Mouse (Mus musculus): ENCODE data around the gene Cldn34b1. TPM values are rescaled to one million over a fixed set of nuclear protein-coding genes. Genes with fewer than 3 reads are reported as not detected.
"Not testable (repeated sequence)": the region's sequence is repeated elsewhere in the genome, so short reads cannot be mapped to it uniquely, and the experiment has no call there.

The Cldn34b1 gene
- total RNA-seq (2021): not detected
- long read RNA-seq, experiment 1: 0 reads
- long read RNA-seq, experiment 2: 0 reads

DNA sequence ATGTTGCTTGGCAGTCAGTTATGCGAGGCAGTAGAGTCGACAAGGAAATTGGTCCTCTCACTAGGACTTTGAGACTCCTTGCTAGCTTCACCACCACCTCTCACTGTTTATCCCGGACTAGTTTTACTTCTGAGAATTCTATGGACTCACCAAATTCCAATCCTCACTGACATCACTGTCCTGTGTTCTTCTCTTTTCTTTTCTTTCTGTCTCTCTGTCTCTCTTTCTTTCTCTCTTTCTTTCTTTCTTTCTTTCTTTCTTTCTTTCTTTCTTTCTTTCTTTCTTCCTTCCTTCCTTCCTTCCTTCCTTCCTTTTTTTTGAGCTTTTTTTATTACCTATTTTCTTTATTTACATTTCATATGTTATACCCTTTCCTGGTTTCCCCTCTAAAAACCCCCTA is at the start of gene Cldn34b1:
Gene Cldn34b1, minus strand, starts transcription at position 101 of the 400 bp plus-strand sequence.
- intact Hi-C loops (cut with DNase I); DNase-seq: not testable (repeated sequence)

DNA sequence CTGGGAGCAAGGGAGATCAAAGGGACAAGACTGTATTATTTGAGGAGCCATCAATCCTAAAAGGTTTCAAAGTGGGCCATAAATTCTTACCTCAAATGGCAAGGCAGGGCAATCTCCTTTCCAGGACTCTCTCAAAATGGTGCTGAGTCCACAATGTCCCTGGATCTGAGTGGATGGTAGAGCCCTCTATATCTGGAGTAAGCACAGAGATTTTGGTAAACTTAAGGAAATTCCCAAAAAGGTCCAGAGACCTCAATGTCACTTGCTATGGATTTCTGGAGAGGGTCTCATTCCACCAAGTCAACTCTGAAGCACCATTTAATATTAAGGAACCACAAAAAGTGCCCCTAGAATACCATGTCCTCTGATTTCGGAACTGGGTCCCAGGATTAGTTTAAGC is 45.8 kb upstream of the Cldn34b1 start, which contains the start of gene Magea6:
Gene Magea6, minus strand, starts transcription at position 101 of the 400 bp plus-strand sequence.
- intact Hi-C loops (cut with DNase I); DNase-seq: not testable (repeated sequence)

Other genes starting within 250 kb of the Cldn34b1 start
- gene Magea6, start 45.7 kb upstream of the Cldn34b1 start, total RNA-seq (2021): not detected
- gene Magea3, start 59.2 kb upstream of the Cldn34b1 start, total RNA-seq (2021): not detected
- not detected for gene Magea8, start 105.6 kb upstream of the Cldn34b1 start, total RNA-seq (2021)
- gene Magea5, start 172.9 kb upstream of the Cldn34b1 start, total RNA-seq (2021): not detected
- not detected for gene Magea1, start 199.5 kb upstream of the Cldn34b1 start, total RNA-seq (2021)
- not detected for gene Magea2, start 203.4 kb upstream of the Cldn34b1 start, total RNA-seq (2021)
- not detected for gene Cldn34b2, start 238.1 kb upstream of the Cldn34b1 start, total RNA-seq (2021)